Mouse (Mus musculus) small intestine, adult 2 months (tissue): ENCODE data around the gene Zfp661. TPM values are rescaled to one million over a fixed set of nuclear protein-coding genes. Genes with fewer than 3 reads are reported as not detected.
A peak's percentile ranks its signal among the peaks of the same experiment; 100 is the strongest.

Source experiments
- H3K27ac ChIP-seq: fragments of 200-500 bp; 2 replicates; pipeline ENCODE4 v1.5.1; 2012; ENCODE audit warnings: low read depth, low read length, control low read depth, inconsistent platforms; ENCODE audit not compliant: insufficient read depth
- H3K27me3 ChIP-seq: fragments of 200-500 bp; 2 replicates; pipeline ENCODE4 v1.6.1; 2012; ENCODE audit warnings: mild to moderate bottlenecking, moderate library complexity, low read length, inconsistent platforms; ENCODE audit not compliant: control insufficient read depth, insufficient read depth
- H3K36me3 ChIP-seq: fragments of 200-500 bp; 2 replicates; pipeline ENCODE4 v1.6.1; 2012; ENCODE audit warnings: mild to moderate bottlenecking, low read length, control low read depth, inconsistent platforms; ENCODE audit not compliant: control insufficient read depth, insufficient read depth
- H3K4me1 ChIP-seq: fragments of 200-500 bp; 2 replicates; pipeline ENCODE4 v1.6.1; 2012; ENCODE audit warnings: low read length, inconsistent platforms, mixed read lengths; ENCODE audit not compliant: control insufficient read depth, insufficient read depth, insufficient read length
- H3K4me3 ChIP-seq: fragments of 200-500 bp; 2 replicates; pipeline ENCODE4 v1.5.1; 2012; ENCODE audit warnings: low read depth, mild to moderate bottlenecking, control low read depth, inconsistent platforms, low read length, moderate library complexity
- CTCF ChIP-seq: fragments of 200-500 bp; IDR thresholded peaks from 2 replicates; pipeline ENCODE4 v1.5.1; 2012; ENCODE audit warnings: low read depth, mild to moderate bottlenecking, control low read depth, inconsistent platforms, low read length, moderate library complexity, mixed read lengths; ENCODE audit not compliant: insufficient replicate concordance, insufficient read length; ENCODE audit errors: extremely low read depth
- POLR2A ChIP-seq: fragments of 200-500 bp; IDR thresholded peaks from 2 replicates; pipeline ENCODE4 v1.6.1; 2012; ENCODE audit warnings: low read depth, mild to moderate bottlenecking, control low read depth, inconsistent platforms, low read length, moderate library complexity
- WGBS: fragments of 180-500 bp; shearing (Covaris S2); methylation state at CpG from one replicate; pipeline ENCODE4 v1.1.7; 2018; 5-methylcytosine and 5-hydroxymethylcytosine counted together
- polyA plus RNA-seq: library from polyadenylated mRNA; depleted of rRNA; stranded (reverse); fragments of >200 nt; gene quantifications from 2 replicates; pipeline ENCODE4 v1.2.3, GENCODE M21; 2012

Zfp661 gene
- polyA plus RNA-seq, 1 experiment, result 0.62 TPM

DNA sequence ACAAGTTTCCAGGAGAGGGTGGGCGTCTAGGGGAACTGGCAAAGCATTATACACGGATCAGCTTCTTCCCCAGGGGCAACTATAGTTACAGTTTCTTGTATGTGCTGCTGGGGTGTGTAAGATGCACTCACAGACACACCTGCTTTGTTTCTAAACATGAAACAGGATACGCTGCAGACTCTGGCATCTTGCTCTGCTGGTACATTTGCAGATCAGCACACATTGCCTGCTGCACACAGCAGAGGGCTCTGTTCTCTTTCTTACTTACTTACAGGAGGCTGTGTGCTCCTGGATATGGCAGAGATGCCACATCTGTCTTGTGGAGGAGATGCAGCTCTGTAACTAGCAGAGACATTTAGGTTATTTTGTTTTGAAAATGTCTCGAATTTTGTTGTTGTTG lies 3.9 kb upstream of the Zfp661 start:
- H3K36me3 ChIP-seq, result peaks cover 29% of the 10 kb centered on the region
- H3K27ac ChIP-seq, result no peak overlapping the region
- 75% methylated on average over 4 of the region's 4 CpGs for WGBS
- TF ChIP-seq POLR2A, result no peak
- TF ChIP-seq CTCF, result no peak
- no peak overlapping the region for H3K4me3 ChIP-seq
- peaks cover 7% of the 10 kb centered on the region; the same call in 1 of the 2 replicates for H3K4me1 ChIP-seq
- H3K27me3 ChIP-seq, result no peaks in the 10 kb centered on the region

- Histone ChIP-seq H3K36me3 (peaks cover 23% of the 10 kb centered on the region), H3K27me3 (no peaks in the 10 kb centered on the region), H3K27ac (no peak overlapping the region), H3K4me1 (peaks cover 7% of the 10 kb centered on the region; the same call in 1 of the 2 replicates), H3K4me3 (peak overlapping the region; percentile 56)
- TF ChIP-seq CTCF (no peak), POLR2A (no peak)
- 57% methylated on average over 15 of the region's 15 CpGs for WGBS
These were observed 3.3 kb upstream of the Zfp661 start for GRCm38 (mm10) chr2:127590204-127590603.

GRCm38 (mm10) chr2:127588897-127589296 lies 2.0 kb upstream of the Zfp661 start:
- no peak overlapping the region for H3K4me3 ChIP-seq
- TF ChIP-seq POLR2A (no peak), CTCF (no peak)
- H3K4me1 ChIP-seq, result peaks cover 10% of the 10 kb centered on the region; the same call in 1 of the 2 replicates
- no peaks in the 10 kb centered on the region for H3K27me3 ChIP-seq
- WGBS, result 91% methylated on average over 9 of the region's 9 CpGs
- peaks cover 16% of the 10 kb centered on the region for H3K36me3 ChIP-seq
- H3K27ac ChIP-seq, result no peak overlapping the region

GRCm38 (mm10) chr2:127587514-127587844 lies 585 bp upstream of the Zfp661 start:
- Histone ChIP-seq H3K4me3 (peak overlapping the region; percentile 78), H3K36me3 (peaks cover 8% of the 10 kb centered on the region), H3K4me1 (peaks cover 11% of the 10 kb centered on the region; the same call in 1 of the 2 replicates), H3K27ac (peak overlapping the region; percentile 98), H3K27me3 (no peaks in the 10 kb centered on the region)
- WGBS, result under 1% methylated on average over 22 of the region's 22 CpGs
- TF ChIP-seq CTCF, result no peak
- TF ChIP-seq POLR2A, result no peak

DNA sequence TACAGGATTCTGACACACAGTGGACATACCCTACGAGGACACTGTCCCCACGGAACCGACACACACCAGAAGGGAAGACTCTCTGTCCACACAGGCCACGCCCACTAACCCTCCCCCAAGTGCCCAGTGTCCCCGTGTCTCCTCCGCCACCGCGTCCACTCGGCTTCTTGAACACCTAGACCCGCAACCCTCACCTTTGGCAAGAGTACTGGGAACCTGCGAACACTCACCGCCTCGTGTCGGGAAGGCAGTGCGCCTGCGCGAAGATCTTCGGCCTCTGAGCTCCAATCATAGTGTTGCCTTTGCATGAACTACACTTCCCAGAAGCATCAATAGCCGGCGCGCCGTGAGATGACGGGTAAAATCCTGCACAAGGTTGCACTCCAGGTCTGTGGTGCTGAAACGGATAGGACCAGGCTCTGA lies 2.4 kb downstream of the Zfp661 start:
- Histone ChIP-seq H3K4me3 (peak overlapping the region; percentile 85), H3K27me3 (no peaks in the 10 kb centered on the region), H3K4me1 (peaks cover 11% of the 10 kb centered on the region; the same call in 1 of the 2 replicates), H3K36me3 (no peaks in the 10 kb centered on the region), H3K27ac (no peak overlapping the region)
- TF ChIP-seq CTCF (no peak), POLR2A (peak; percentile 78)
- under 1% methylated on average over 24 of the region's 24 CpGs for WGBS

DNA sequence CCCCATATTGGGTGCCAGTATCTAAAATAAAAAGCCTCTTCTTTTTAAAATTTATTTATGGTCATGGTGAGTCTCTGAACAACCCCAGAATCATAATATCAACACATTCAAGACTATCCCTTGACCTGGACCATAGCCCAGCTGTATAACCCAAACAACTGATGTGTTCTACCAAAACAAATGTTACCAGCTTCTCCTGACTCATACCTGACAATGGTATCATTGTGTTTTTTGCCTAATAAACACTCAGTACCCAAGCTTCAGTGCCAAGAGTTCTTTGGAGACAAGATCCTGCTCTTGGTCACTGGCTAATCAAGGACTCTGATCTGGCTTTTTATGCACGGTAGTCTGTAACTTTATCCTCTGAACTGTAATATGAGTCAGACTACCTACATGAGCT lies 13.6 kb downstream of the Zfp661 start:
- TF ChIP-seq CTCF (no peak), POLR2A (no peak)
- H3K27me3 ChIP-seq, result no peaks in the 10 kb centered on the region

DNA sequence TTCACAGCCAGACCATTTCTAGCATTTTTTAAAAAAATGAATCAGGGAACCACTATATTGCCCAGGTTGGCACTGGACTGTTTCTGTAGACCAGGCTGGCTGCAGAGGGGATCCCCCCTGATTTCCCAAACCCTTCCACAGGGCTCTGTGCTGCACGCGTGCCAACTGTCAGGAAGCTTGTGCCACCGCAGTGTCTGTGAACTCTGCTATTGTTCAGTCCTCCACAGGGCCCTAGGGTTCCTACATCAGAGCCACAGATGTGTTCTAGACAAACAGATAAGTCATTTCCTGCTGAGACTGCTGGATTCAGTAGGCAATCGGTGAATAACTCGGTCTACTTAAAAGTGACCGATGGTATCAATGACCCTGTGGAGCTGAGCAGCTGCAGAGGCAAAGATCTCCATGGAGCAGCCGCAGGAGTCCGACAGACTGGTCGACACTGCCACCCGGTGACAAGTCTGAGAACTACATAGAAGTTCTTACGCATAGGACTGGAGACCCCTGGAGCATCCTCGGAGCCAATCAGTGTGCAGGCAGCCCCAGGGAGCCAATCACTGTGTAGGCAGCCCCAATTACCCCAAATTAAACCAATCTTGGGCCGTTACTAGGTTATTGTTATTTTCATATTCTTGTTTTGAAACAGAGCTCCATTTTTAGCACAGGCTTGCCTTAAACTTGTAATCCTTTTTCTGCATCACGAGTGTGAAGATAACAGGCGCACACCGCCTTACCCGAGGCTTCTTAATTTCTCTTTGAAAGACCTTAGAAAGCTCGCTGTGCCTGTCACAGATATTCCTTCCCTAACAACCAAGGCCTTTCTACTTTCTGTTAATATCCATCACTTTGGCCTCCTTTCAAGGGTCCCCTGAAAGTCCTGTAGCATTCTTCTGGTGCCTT lies 27.6 kb downstream of the Zfp661 start:
- Histone ChIP-seq H3K27ac (no peak overlapping the region), H3K4me3 (no peak overlapping the region), H3K4me1 (no peaks in the 10 kb centered on the region), H3K36me3 (no peaks in the 10 kb centered on the region), H3K27me3 (peaks cover 5% of the 10 kb centered on the region; the same call in 1 of the 2 replicates)
- TF ChIP-seq CTCF (peak; percentile 76; the same call in 1 of the 2 replicates), POLR2A (no peak)
- 13% methylated on average over 18 of the region's 18 CpGs for WGBS

More for the DNA sequence above, 13.6 kb downstream of the Zfp661 start:
- H3K27ac ChIP-seq, result no peak overlapping the region
- 31% methylated on average over 1 of the region's 1 CpGs for WGBS
- no peaks in the 10 kb centered on the region for H3K4me1 ChIP-seq
- H3K4me3 ChIP-seq, result no peak overlapping the region
- peaks cover 7% of the 10 kb centered on the region for H3K36me3 ChIP-seq
